Mouse (Mus musculus): Measurements from ENCODE around the gene Dync1i2.

- TF ChIP-seq CTCF (IDR thresholded peaks at IDR 0.05; ENCODE audit: control insufficient read depth, insufficient read depth, insufficient read length) (no peak), USF1 (IDR thresholded peaks at IDR 0.05; ENCODE audit: low read depth) (no peak), MYOD1 (IDR thresholded peaks at IDR 0.05; ENCODE audit: control insufficient read depth, insufficient read length, low read depth) (no peak), MAX (IDR thresholded peaks at IDR 0.05) (no peak)
Measured at GRCm38 (mm10) chr2:71268691-71269090, 57.2 kb downstream of the Dync1i2 start.
